Mouse (Mus musculus): ENCODE measurements around the gene Galntl6. TPM values are rescaled to one million over a fixed set of nuclear protein-coding genes. Genes with fewer than 3 reads are reported as not detected.

The Galntl6 gene
- polyA plus RNA-seq, 1 experiment from 2014 or later = not detected

- H3K9ac ChIP-seq (replicated peaks) = no peak overlapping the region
- no peak overlapping the region for H3K4me2 ChIP-seq (ENCODE audit: low read depth, low read length)
- no peaks in the 10 kb centered on the region for H3K9me3 ChIP-seq (ENCODE audit: low read length)
- H3K27me3 ChIP-seq (ENCODE audit: insufficient read depth, low read length) = no peaks in the 10 kb centered on the region
- no peak for ATAC-seq
- no peak for TF ChIP-seq EP300 (IDR thresholded peaks at IDR 0.05; ENCODE audit: low read depth)
- no peak for TF ChIP-seq CTCF (IDR thresholded peaks at IDR 0.05; ENCODE audit: low read depth)
- H3K36me3 ChIP-seq (replicated peaks; ENCODE audit: insufficient read depth, low read length) = no peaks in the 10 kb centered on the region
- H3K4me3 ChIP-seq (ENCODE audit: low read depth, low read length) = no peak overlapping the region
- DNase-seq = no peak
- no peak overlapping the region for H3K27ac ChIP-seq (ENCODE audit: low read depth)
- no peaks in the 10 kb centered on the region for H3K4me1 ChIP-seq (ENCODE audit: insufficient read depth)
- 67% methylated on average over 4 of the region's 4 CpGs for WGBS (ENCODE audit: insufficient replicate concordance)
These were observed 1175.2 kb downstream of the Galntl6 start for GRCm38 (mm10) chr8:57737281-57737680.

- no peak for DNase-seq
- H3K36me3 ChIP-seq (replicated peaks; ENCODE audit: insufficient read depth, low read length) = no peaks in the 10 kb centered on the region
- no peaks in the 10 kb centered on the region for H3K27me3 ChIP-seq (ENCODE audit: insufficient read depth, low read length)
- H3K4me3 ChIP-seq (ENCODE audit: low read depth, low read length) = no peak overlapping the region
- 59% methylated on average over 2 of the region's 2 CpGs for WGBS (ENCODE audit: insufficient replicate concordance)
- TF ChIP-seq CTCF (IDR thresholded peaks at IDR 0.05; ENCODE audit: low read depth) (no peak), EP300 (IDR thresholded peaks at IDR 0.05; ENCODE audit: low read depth) (no peak)
- no peak overlapping the region for H3K9ac ChIP-seq (replicated peaks)
- H3K27ac ChIP-seq (ENCODE audit: low read depth) = no peak overlapping the region
- no peaks in the 10 kb centered on the region for H3K9me3 ChIP-seq (ENCODE audit: low read length)
- H3K4me2 ChIP-seq (ENCODE audit: low read depth, low read length) = no peak overlapping the region
- no peak for ATAC-seq
- H3K4me1 ChIP-seq (ENCODE audit: insufficient read depth) = no peaks in the 10 kb centered on the region
These were observed 1179.6 kb downstream of the Galntl6 start for GRCm38 (mm10) chr8:57732795-57733194.

DNA sequence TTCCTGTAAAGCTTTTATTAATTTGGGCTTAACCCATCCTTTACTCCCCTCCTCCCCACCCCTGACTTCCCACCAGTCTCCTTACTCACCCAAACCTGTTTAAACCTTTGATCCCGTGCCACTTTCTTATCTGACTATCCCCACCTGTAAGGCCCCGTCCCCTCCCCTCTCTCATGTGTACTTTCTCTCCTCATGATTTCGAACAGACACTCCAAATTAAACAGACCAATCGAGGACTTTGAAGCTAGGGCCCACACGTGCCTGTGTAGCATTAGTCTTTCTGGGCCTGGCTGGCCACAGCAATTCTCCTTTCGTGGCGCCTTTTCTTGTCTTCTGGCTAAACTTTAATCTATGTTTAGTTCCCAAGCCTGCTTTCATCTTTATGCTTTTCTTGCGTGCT lies 1180.8 kb downstream of the Galntl6 start:
- Histone ChIP-seq H3K27me3 (ENCODE audit: insufficient read depth, low read length) (no peaks in the 10 kb centered on the region), H3K4me1 (ENCODE audit: insufficient read depth) (no peaks in the 10 kb centered on the region), H3K36me3 (replicated peaks; ENCODE audit: insufficient read depth, low read length) (no peaks in the 10 kb centered on the region), H3K9ac (replicated peaks) (no peak overlapping the region), H3K9me3 (ENCODE audit: low read length) (no peaks in the 10 kb centered on the region), H3K27ac (ENCODE audit: low read depth) (no peak overlapping the region), H3K4me3 (ENCODE audit: low read depth, low read length) (no peak overlapping the region), H3K4me2 (ENCODE audit: low read depth, low read length) (no peak overlapping the region)
- WGBS (ENCODE audit: insufficient replicate concordance) = 51% methylated on average over 8 of the region's 8 CpGs
- TF ChIP-seq CTCF (IDR thresholded peaks at IDR 0.05; ENCODE audit: low read depth) (no peak), EP300 (IDR thresholded peaks at IDR 0.05; ENCODE audit: low read depth) (no peak)
- DNase-seq (no peak), ATAC-seq (no peak)

DNA sequence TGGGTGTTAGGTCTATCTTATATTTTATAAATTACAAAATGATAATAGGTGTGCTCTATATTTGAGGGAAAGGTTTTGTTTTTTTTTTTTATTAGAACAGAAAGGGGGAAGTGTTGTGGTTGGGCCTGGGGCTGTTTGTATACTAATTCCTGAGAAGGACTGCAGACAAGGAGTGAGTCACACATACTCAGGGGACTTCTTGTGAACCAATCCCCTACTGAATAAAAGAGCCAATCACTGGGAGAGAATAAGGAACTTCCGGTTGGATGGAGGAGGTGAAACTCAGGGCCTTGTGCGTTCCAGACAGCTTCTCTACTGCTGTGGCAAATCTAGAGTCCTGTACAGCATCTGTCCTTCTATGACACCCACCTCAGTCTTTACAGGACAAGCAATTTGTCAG lies 1184.2 kb downstream of the Galntl6 start:
- TF ChIP-seq EP300 (IDR thresholded peaks at IDR 0.05; ENCODE audit: low read depth) (no peak), CTCF (IDR thresholded peaks at IDR 0.05; ENCODE audit: low read depth) (no peak)
- Histone ChIP-seq H3K4me1 (ENCODE audit: insufficient read depth) (no peaks in the 10 kb centered on the region), H3K27ac (ENCODE audit: low read depth) (no peak overlapping the region), H3K9me3 (ENCODE audit: low read length) (no peaks in the 10 kb centered on the region), H3K9ac (replicated peaks) (no peak overlapping the region), H3K36me3 (replicated peaks; ENCODE audit: insufficient read depth, low read length) (no peaks in the 10 kb centered on the region), H3K27me3 (ENCODE audit: insufficient read depth, low read length) (no peaks in the 10 kb centered on the region), H3K4me3 (ENCODE audit: low read depth, low read length) (no peak overlapping the region), H3K4me2 (ENCODE audit: low read depth, low read length) (no peak overlapping the region)
- DNase-seq (no peak), ATAC-seq (no peak)
- 75% methylated on average over 2 of the region's 2 CpGs for WGBS (ENCODE audit: insufficient replicate concordance)

DNA sequence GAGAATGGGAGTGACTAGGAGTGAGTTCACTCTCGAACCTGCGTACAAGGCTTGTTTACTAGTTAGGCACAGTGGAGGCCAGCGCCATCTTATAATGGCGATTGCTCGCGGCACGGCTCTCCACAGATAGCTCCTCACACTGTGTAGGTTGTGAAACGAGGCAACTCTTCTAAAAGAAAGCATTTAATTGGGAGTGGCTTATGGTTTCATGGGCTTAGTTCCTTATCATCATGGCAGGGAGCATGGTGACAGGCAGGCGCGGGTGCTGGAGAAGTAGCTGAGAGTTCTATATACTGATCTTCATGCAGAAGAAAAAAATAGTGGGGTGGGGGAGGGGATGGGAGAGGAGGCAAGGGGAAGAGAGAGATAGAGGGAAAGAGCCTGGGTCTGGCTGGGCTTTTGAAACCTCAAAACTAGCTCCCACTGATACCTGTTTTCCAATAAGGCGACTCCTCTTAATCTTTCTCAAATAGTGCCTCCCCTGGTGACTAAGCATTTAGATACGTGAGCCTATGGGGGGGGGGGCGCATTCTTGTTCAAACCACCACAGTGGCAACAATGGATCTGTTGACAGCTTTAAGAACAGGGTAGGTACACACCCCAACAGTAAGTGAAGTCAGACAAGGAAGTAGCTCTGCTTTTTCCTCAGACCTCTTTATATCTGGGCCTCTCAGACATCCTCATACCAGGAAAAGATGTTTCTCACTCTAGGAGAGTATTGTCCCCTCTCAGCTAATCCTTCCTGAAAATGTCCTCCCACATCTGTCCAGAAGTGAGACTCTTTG lies 1187.4 kb downstream of the Galntl6 start:
- H3K4me3 ChIP-seq (ENCODE audit: low read depth, low read length) = no peak overlapping the region
- ATAC-seq (no peak), DNase-seq (no peak)
- no peak overlapping the region for H3K27ac ChIP-seq (ENCODE audit: low read depth)
- TF ChIP-seq EP300 (IDR thresholded peaks at IDR 0.05; ENCODE audit: low read depth) (no peak), CTCF (IDR thresholded peaks at IDR 0.05; ENCODE audit: low read depth) (no peak)
- H3K4me2 ChIP-seq (ENCODE audit: low read depth, low read length) = no peak overlapping the region
- no peaks in the 10 kb centered on the region for H3K9me3 ChIP-seq (ENCODE audit: low read length)
- WGBS (ENCODE audit: insufficient replicate concordance) = 76% methylated on average over 13 of the region's 13 CpGs
- H3K9ac ChIP-seq (replicated peaks) = no peak overlapping the region
- H3K4me1 ChIP-seq (ENCODE audit: insufficient read depth) = no peaks in the 10 kb centered on the region
- no peaks in the 10 kb centered on the region for H3K27me3 ChIP-seq (ENCODE audit: insufficient read depth, low read length)
- no peaks in the 10 kb centered on the region for H3K36me3 ChIP-seq (replicated peaks; ENCODE audit: insufficient read depth, low read length)

Other genes with a start within 250 kb of the Galntl6 start
- gene BC030500, start 885 bp downstream of the Galntl6 start, polyA plus RNA-seq (2015; fragmentation: Nextera tagmentation; extraction: Ambion mirVana) = not detected in 2 replicates